In genomic region chr2:89196325-89196982, GRCm38 (mm10) we compare ENCODE assay signal across 30 mouse cellular contexts. TPM values are rescaled to one million over a fixed set of nuclear protein-coding genes. Genes with fewer than 3 reads are reported as not detected.
DNase-seq lines count a peak whose midpoint lies in the region; ATAC-seq and TF ChIP-seq lines count a peak whose summit lies in the region.
"Had no signal": no experiment of that assay in that cellular context is flagged by ENCODE, and none has a peak within 500 bp of the region (broad histone marks: within the 10 kb centered on the region; RNA-seq: fewer than 3 reads in every experiment).

No protein-coding gene starts in this region.

- H3K4me1 ChIP-seq in bone marrow macrophage, adult 2 months (ENCODE audit: control insufficient read depth, insufficient read depth, low read length): peaks cover 9% of the 10 kb centered on the region
- H3K4me1 ChIP-seq in intestine, postnatal 0 days (replicated peaks; ENCODE audit: control insufficient read depth, insufficient read depth, low read length): no peaks in the 10 kb centered on the region
- H3K4me1 ChIP-seq in forebrain, embryonic 16.5 days (replicated peaks; ENCODE audit: control insufficient read depth, insufficient read depth, low read length): no peaks in the 10 kb centered on the region
- no peaks in the 10 kb centered on the region for H3K4me1 ChIP-seq in heart, adult 2 months (ENCODE audit: control insufficient read depth, insufficient read depth, low read length)
- H3K4me1 ChIP-seq in forebrain, embryonic 14.5 days (ENCODE audit: control insufficient read depth, insufficient read depth, low read length): no peaks in the 10 kb centered on the region
- H3K4me1 ChIP-seq: embryonic facial prominence, embryonic 15.5 days; forebrain, embryonic 10.5 days; hindbrain, embryonic 12.5 days had no signal

- H3K4me3 ChIP-seq in bone marrow macrophage, adult 2 months (ENCODE audit: insufficient read depth, low read length): peak overlapping the region; percentile 30
- no peak overlapping the region for H3K4me3 ChIP-seq in intestine, postnatal 0 days (ENCODE audit: low read depth, low read length)
- no peak overlapping the region for H3K4me3 ChIP-seq in forebrain, embryonic 16.5 days (replicated peaks; ENCODE audit: low read length)
- H3K4me3 ChIP-seq in heart, adult 2 months: no peak overlapping the region
- no peak overlapping the region for H3K4me3 ChIP-seq in forebrain, embryonic 14.5 days (ENCODE audit: low read depth, low read length)
- H3K4me3 ChIP-seq: embryonic facial prominence, embryonic 15.5 days; erythroblast, embryonic 14.5 days; forebrain, embryonic 10.5 days; hindbrain, embryonic 12.5 days had no signal

- H3K4me2 ChIP-seq in intestine, postnatal 0 days (replicated peaks; ENCODE audit: low read depth): no peak overlapping the region
- H3K4me2 ChIP-seq in forebrain, embryonic 16.5 days (ENCODE audit: low read length): no peak overlapping the region
- H3K4me2 ChIP-seq in forebrain, embryonic 14.5 days (ENCODE audit: low read length): no peak overlapping the region
- H3K4me2 ChIP-seq: embryonic facial prominence, embryonic 15.5 days; hindbrain, embryonic 12.5 days had no signal

- TF ChIP-seq POLR2A in bone marrow macrophage, adult 2 months (IDR thresholded peaks at IDR 0.05; ENCODE audit: borderline replicate concordance, low read depth, low read length): no peak
- TF ChIP-seq POLR2A in heart, adult 2 months (IDR thresholded peaks at IDR 0.05; ENCODE audit: insufficient read depth, low read depth, low read length): no peak

- 78% methylated on average over 3 of the region's 3 CpGs for WGBS in intestine, postnatal 0 days
- WGBS in forebrain, embryonic 16.5 days: 91% methylated on average over 3 of the region's 3 CpGs
- 68% methylated on average over 3 of the region's 3 CpGs for WGBS in heart, adult 2 months
- WGBS in forebrain, embryonic 14.5 days: 86% methylated on average over 3 of the region's 3 CpGs

- intact Hi-C loops in heart, adult 2 months (cut with DNase I): no loop called here

- ATAC-seq in megakaryocyte, adult 5-6 weeks (ENCODE audit: poor library complexity, severe bottlenecking): peak; percentile 51; the same call in 1 of the 2 replicates
- ATAC-seq in intestine, postnatal 0 days: no peak
- no peak for ATAC-seq in forebrain, embryonic 16.5 days
- ATAC-seq in forebrain, embryonic 14.5 days: no peak
- ATAC-seq: activated CD4-positive, CD25-positive, alpha-beta regulatory T cell, adult 4 months; CD4-positive, CD25-positive, alpha-beta regulatory T cell, adult 4 months; forebrain, postnatal 0 days; hindbrain, embryonic 16.5 days; inflammation-experienced regulatory T-cells, adult 6 months; Patski had no signal

- H3K9me3 ChIP-seq in intestine, postnatal 0 days (ENCODE audit: control insufficient read depth): no peaks in the 10 kb centered on the region
- H3K9me3 ChIP-seq in forebrain, embryonic 16.5 days (ENCODE audit: control insufficient read depth, low read length): no peaks in the 10 kb centered on the region
- H3K9me3 ChIP-seq in forebrain, embryonic 14.5 days (replicated peaks; ENCODE audit: control insufficient read depth, low read length): no peaks in the 10 kb centered on the region
- H3K9me3 ChIP-seq: embryonic facial prominence, embryonic 15.5 days; forebrain, embryonic 10.5 days; G1E; hindbrain, embryonic 12.5 days had no signal

- H3K9ac ChIP-seq in intestine, postnatal 0 days (ENCODE audit: low read depth, low read length): no peak overlapping the region
- H3K9ac ChIP-seq in forebrain, embryonic 16.5 days (replicated peaks; ENCODE audit: low read depth, low read length): no peak overlapping the region
- no peak overlapping the region for H3K9ac ChIP-seq in heart, adult 2 months (ENCODE audit: low read depth, low read length)
- H3K9ac ChIP-seq in forebrain, embryonic 14.5 days (ENCODE audit: low read length): no peak overlapping the region
- H3K9ac ChIP-seq: embryonic facial prominence, embryonic 15.5 days; forebrain, postnatal 0 days; hindbrain, embryonic 12.5 days had no signal

- H3K27me3 ChIP-seq in intestine, postnatal 0 days (replicated peaks; ENCODE audit: control insufficient read depth, insufficient read depth, low read length): no peaks in the 10 kb centered on the region
- H3K27me3 ChIP-seq in forebrain, embryonic 16.5 days (replicated peaks; ENCODE audit: control insufficient read depth, insufficient read depth, low read length): no peaks in the 10 kb centered on the region
- H3K27me3 ChIP-seq in heart, adult 2 months (ENCODE audit: control insufficient read depth, insufficient read depth, low read length): no peaks in the 10 kb centered on the region
- H3K27me3 ChIP-seq in forebrain, embryonic 14.5 days (replicated peaks; ENCODE audit: control insufficient read depth, insufficient read depth, low read length): no peaks in the 10 kb centered on the region
- H3K27me3 ChIP-seq: embryonic facial prominence, embryonic 15.5 days; hindbrain, embryonic 12.5 days; Patski had no signal

- no peak for TF ChIP-seq CTCF in bone marrow macrophage, adult 2 months (IDR thresholded peaks at IDR 0.05; ENCODE audit: low read depth, low read length)
- TF ChIP-seq CTCF in intestine, postnatal 0 days (IDR thresholded peaks at IDR 0.05; ENCODE audit: low read depth): no peak
- no peak for TF ChIP-seq CTCF in heart, adult 2 months (IDR thresholded peaks at IDR 0.05)

- peak; percentile 97 for DNase-seq in 416B (ENCODE audit: low read depth)
- DNase-seq in heart, adult 2 months: no peak
- DNase-seq in forebrain, embryonic 14.5 days (ENCODE audit: low spot score): no peak
- DNase-seq: adrenal gland, postnatal 25 days; cerebellum, adult 2 months; cerebellum, postnatal 10 days; embryo, embryonic 11 days; forebrain, postnatal 0 days; gastrocnemius, postnatal 14 days; heart, postnatal 10 days; heart, postnatal 4 days had no signal

- no peaks in the 10 kb centered on the region for H3K36me3 ChIP-seq in intestine, postnatal 0 days (ENCODE audit: control insufficient read depth, insufficient read depth)
- no peaks in the 10 kb centered on the region for H3K36me3 ChIP-seq in forebrain, embryonic 16.5 days (ENCODE audit: control insufficient read depth, insufficient read depth)
- H3K36me3 ChIP-seq in heart, adult 2 months (ENCODE audit: control insufficient read depth, insufficient read depth, low read length): no peaks in the 10 kb centered on the region
- H3K36me3 ChIP-seq in forebrain, embryonic 14.5 days (ENCODE audit: control insufficient read depth, insufficient read depth, low read length): no peaks in the 10 kb centered on the region
- H3K36me3 ChIP-seq: embryonic facial prominence, embryonic 15.5 days; forebrain, embryonic 10.5 days; G1E; hindbrain, embryonic 12.5 days had no signal

- TF ChIP-seq EP300 in heart, adult 2 months (IDR thresholded peaks at IDR 0.05; ENCODE audit: insufficient read depth, low read depth, low read length): no peak

- H3K27ac ChIP-seq in bone marrow macrophage, adult 2 months (ENCODE audit: insufficient read depth, low read depth, low read length): peak overlapping the region; percentile 95
- no peak overlapping the region for H3K27ac ChIP-seq in intestine, postnatal 0 days (ENCODE audit: low read depth, low read length)
- no peak overlapping the region for H3K27ac ChIP-seq in forebrain, embryonic 16.5 days (ENCODE audit: low read length)
- H3K27ac ChIP-seq in heart, adult 2 months: no peak overlapping the region
- H3K27ac ChIP-seq in forebrain, embryonic 14.5 days (ENCODE audit: low read depth, low read length): no peak overlapping the region
- H3K27ac ChIP-seq: embryonic facial prominence, embryonic 15.5 days; forebrain, embryonic 10.5 days; hindbrain, embryonic 12.5 days had no signal

- H3K79me2 ChIP-seq in heart, adult 2 months (replicated peaks; ENCODE audit: control insufficient read depth, insufficient read depth, low read length): no peaks in the 10 kb centered on the region

RNA-seq across cellular contexts. Expression of gene Olfr1226, which starts 3.4 kb away (rescaled TPM):
- polyA plus RNA-seq in bone marrow macrophage, adult 2 months (2012; ENCODE audit: insufficient read depth, insufficient read length, missing spikeins): not detected in 2 replicates
- not detected in 2 replicates for total RNA-seq in megakaryocyte, adult 5-6 weeks (2015)
- not detected in 2 replicates for total RNA-seq in megakaryocyte, adult 5-6 weeks (2017)
- polyA plus RNA-seq in intestine, postnatal 0 days (2015; fragmentation: Nextera tagmentation; extraction: Ambion mirVana): not detected in 2 replicates
- not detected in 2 replicates for polyA plus RNA-seq in forebrain, embryonic 16.5 days (2015; fragmentation: Nextera tagmentation; extraction: Ambion mirVana)
- not detected for total RNA-seq in heart, adult 2 months (2021)
- polyA plus RNA-seq in heart, adult 2 months (2012; rRNA removed): not detected in 2 replicates
- polyA plus RNA-seq in forebrain, embryonic 14.5 days (2014; fragmentation: Nextera tagmentation; extraction: Ambion mirVana): not detected in 2 replicates
- total RNA-seq: adrenal gland, adult 18-20 months; adrenal gland, postnatal 25 days; forebrain, postnatal 0 days; gastrocnemius, adult 18-20 months; gastrocnemius, postnatal 14 days; heart, postnatal 10 days; heart, postnatal 4 days had no signal
- polyA plus RNA-seq: activated CD4-positive, CD25-positive, alpha-beta regulatory T cell, adult 4 months; CD4-positive, CD25-positive, alpha-beta regulatory T cell, adult 4 months; cerebellum, adult 2 months; embryonic facial prominence, embryonic 11.5 days; embryonic facial prominence, embryonic 15.5 days; erythroblast, embryonic 14.5 days; forebrain, embryonic 10.5 days; forebrain, postnatal 0 days; G1E; gonadal fat pad, adult 2 months; heart, embryonic 14.5 days; hindbrain, embryonic 12.5 days; hindbrain, embryonic 16.5 days; inflammation-experienced regulatory T-cells, adult 6 months; Patski had no signal

RNA-seq across cellular contexts. Expression of gene Olfr1225, which starts 22.0 kb away (rescaled TPM):
- not detected in 2 replicates for polyA plus RNA-seq in bone marrow macrophage, adult 2 months (2012; ENCODE audit: insufficient read depth, insufficient read length, missing spikeins)
- not detected in 2 replicates for total RNA-seq in megakaryocyte, adult 5-6 weeks (2015)
- not detected in 2 replicates for total RNA-seq in megakaryocyte, adult 5-6 weeks (2017)
- polyA plus RNA-seq in intestine, postnatal 0 days (2015; fragmentation: Nextera tagmentation; extraction: Ambion mirVana): not detected in 2 replicates
- polyA plus RNA-seq in forebrain, embryonic 16.5 days (2015; fragmentation: Nextera tagmentation; extraction: Ambion mirVana): not detected in 2 replicates
- total RNA-seq in heart, adult 2 months (2021): not detected
- not detected in 2 replicates for polyA plus RNA-seq in heart, adult 2 months (2012; rRNA removed)
- not detected in 2 replicates for polyA plus RNA-seq in forebrain, embryonic 14.5 days (2014; fragmentation: Nextera tagmentation; extraction: Ambion mirVana)
- total RNA-seq: adrenal gland, adult 18-20 months; adrenal gland, postnatal 25 days; forebrain, postnatal 0 days; gastrocnemius, adult 18-20 months; gastrocnemius, postnatal 14 days; heart, postnatal 10 days; heart, postnatal 4 days had no signal
- polyA plus RNA-seq: activated CD4-positive, CD25-positive, alpha-beta regulatory T cell, adult 4 months; cerebellum, adult 2 months; embryonic facial prominence, embryonic 11.5 days; embryonic facial prominence, embryonic 15.5 days; erythroblast, embryonic 14.5 days; forebrain, embryonic 10.5 days; forebrain, postnatal 0 days; G1E; gonadal fat pad, adult 2 months; heart, embryonic 14.5 days; hindbrain, embryonic 12.5 days; hindbrain, embryonic 16.5 days; Patski had no signal

RNA-seq across cellular contexts. Expression of gene Olfr1224-ps1, which starts 32.6 kb away (rescaled TPM):
- polyA plus RNA-seq in bone marrow macrophage, adult 2 months (2012; ENCODE audit: insufficient read depth, insufficient read length, missing spikeins): not detected in 2 replicates
- not detected in 2 replicates for total RNA-seq in megakaryocyte, adult 5-6 weeks (2015)
- total RNA-seq in megakaryocyte, adult 5-6 weeks (2017): not detected in 2 replicates
- polyA plus RNA-seq in intestine, postnatal 0 days (2015; fragmentation: Nextera tagmentation; extraction: Ambion mirVana): not detected in 2 replicates
- polyA plus RNA-seq in forebrain, embryonic 16.5 days (2015; fragmentation: Nextera tagmentation; extraction: Ambion mirVana): not detected in 2 replicates
- total RNA-seq in heart, adult 2 months (2021): not detected
- not detected in 2 replicates for polyA plus RNA-seq in heart, adult 2 months (2012; rRNA removed)
- polyA plus RNA-seq in forebrain, embryonic 14.5 days (2014; fragmentation: Nextera tagmentation; extraction: Ambion mirVana): not detected in 2 replicates
- total RNA-seq: adrenal gland, adult 18-20 months; adrenal gland, postnatal 25 days; forebrain, postnatal 0 days; G1E; gastrocnemius, adult 18-20 months; gastrocnemius, postnatal 14 days; heart, postnatal 10 days; heart, postnatal 4 days had no signal
- polyA plus RNA-seq: activated CD4-positive, CD25-positive, alpha-beta regulatory T cell, adult 4 months; CD4-positive, CD25-positive, alpha-beta regulatory T cell, adult 4 months; cerebellum, adult 2 months; embryonic facial prominence, embryonic 11.5 days; embryonic facial prominence, embryonic 15.5 days; erythroblast, embryonic 14.5 days; forebrain, embryonic 10.5 days; forebrain, postnatal 0 days; G1E; gonadal fat pad, adult 2 months; heart, embryonic 14.5 days; hindbrain, embryonic 12.5 days; hindbrain, embryonic 16.5 days; inflammation-experienced regulatory T-cells, adult 6 months; Patski had no signal

RNA-seq across cellular contexts. Expression of gene Olfr1223, which starts 45.1 kb away (rescaled TPM):
- not detected in 2 replicates for polyA plus RNA-seq in bone marrow macrophage, adult 2 months (2012; ENCODE audit: insufficient read depth, insufficient read length, missing spikeins)
- total RNA-seq in megakaryocyte, adult 5-6 weeks (2015): not detected in 2 replicates
- total RNA-seq in megakaryocyte, adult 5-6 weeks (2017): not detected in 2 replicates
- not detected in 2 replicates for polyA plus RNA-seq in intestine, postnatal 0 days (2015; fragmentation: Nextera tagmentation; extraction: Ambion mirVana)
- not detected in 2 replicates for polyA plus RNA-seq in forebrain, embryonic 16.5 days (2015; fragmentation: Nextera tagmentation; extraction: Ambion mirVana)
- not detected for total RNA-seq in heart, adult 2 months (2021)
- polyA plus RNA-seq in heart, adult 2 months (2012; rRNA removed): not detected in 2 replicates
- polyA plus RNA-seq in forebrain, embryonic 14.5 days (2014; fragmentation: Nextera tagmentation; extraction: Ambion mirVana): not detected in 2 replicates
- total RNA-seq: adrenal gland, adult 18-20 months; adrenal gland, postnatal 25 days; forebrain, postnatal 0 days; G1E; gastrocnemius, adult 18-20 months; gastrocnemius, postnatal 14 days; heart, postnatal 10 days; heart, postnatal 4 days had no signal
- polyA plus RNA-seq: activated CD4-positive, CD25-positive, alpha-beta regulatory T cell, adult 4 months; CD4-positive, CD25-positive, alpha-beta regulatory T cell, adult 4 months; cerebellum, adult 2 months; embryonic facial prominence, embryonic 11.5 days; embryonic facial prominence, embryonic 15.5 days; erythroblast, embryonic 14.5 days; forebrain, embryonic 10.5 days; forebrain, postnatal 0 days; G1E; gonadal fat pad, adult 2 months; heart, embryonic 14.5 days; hindbrain, embryonic 12.5 days; hindbrain, embryonic 16.5 days; inflammation-experienced regulatory T-cells, adult 6 months; Patski had no signal

RNA-seq across cellular contexts. Expression of gene Olfr1228, which starts 57.4 kb away (rescaled TPM):
- not detected in 2 replicates for polyA plus RNA-seq in bone marrow macrophage, adult 2 months (2012; ENCODE audit: insufficient read depth, insufficient read length, missing spikeins)
- not detected in 2 replicates for total RNA-seq in megakaryocyte, adult 5-6 weeks (2015)
- not detected in 2 replicates for total RNA-seq in megakaryocyte, adult 5-6 weeks (2017)
- polyA plus RNA-seq in intestine, postnatal 0 days (2015; fragmentation: Nextera tagmentation; extraction: Ambion mirVana): not detected in 2 replicates
- not detected in 2 replicates for polyA plus RNA-seq in forebrain, embryonic 16.5 days (2015; fragmentation: Nextera tagmentation; extraction: Ambion mirVana)
- total RNA-seq in heart, adult 2 months (2021): not detected
- not detected in 2 replicates for polyA plus RNA-seq in heart, adult 2 months (2012; rRNA removed)
- polyA plus RNA-seq in forebrain, embryonic 14.5 days (2014; fragmentation: Nextera tagmentation; extraction: Ambion mirVana): not detected in 2 replicates
- total RNA-seq: adrenal gland, adult 18-20 months; adrenal gland, postnatal 25 days; forebrain, postnatal 0 days; gastrocnemius, adult 18-20 months; gastrocnemius, postnatal 14 days; heart, postnatal 10 days; heart, postnatal 4 days had no signal
- polyA plus RNA-seq: activated CD4-positive, CD25-positive, alpha-beta regulatory T cell, adult 4 months; CD4-positive, CD25-positive, alpha-beta regulatory T cell, adult 4 months; cerebellum, adult 2 months; embryonic facial prominence, embryonic 11.5 days; embryonic facial prominence, embryonic 15.5 days; erythroblast, embryonic 14.5 days; forebrain, embryonic 10.5 days; forebrain, postnatal 0 days; G1E; gonadal fat pad, adult 2 months; heart, embryonic 14.5 days; hindbrain, embryonic 12.5 days; hindbrain, embryonic 16.5 days; inflammation-experienced regulatory T-cells, adult 6 months; Patski had no signal
